Mouse (Mus musculus): ENCODE data around the gene Cep63. TPM values are rescaled to one million over a fixed set of nuclear protein-coding genes. Genes with fewer than 3 reads are reported as not detected.

Cep63 gene
- polyA plus RNA-seq, 1 experiment from 2014 or later = 44.9 TPM

DNA sequence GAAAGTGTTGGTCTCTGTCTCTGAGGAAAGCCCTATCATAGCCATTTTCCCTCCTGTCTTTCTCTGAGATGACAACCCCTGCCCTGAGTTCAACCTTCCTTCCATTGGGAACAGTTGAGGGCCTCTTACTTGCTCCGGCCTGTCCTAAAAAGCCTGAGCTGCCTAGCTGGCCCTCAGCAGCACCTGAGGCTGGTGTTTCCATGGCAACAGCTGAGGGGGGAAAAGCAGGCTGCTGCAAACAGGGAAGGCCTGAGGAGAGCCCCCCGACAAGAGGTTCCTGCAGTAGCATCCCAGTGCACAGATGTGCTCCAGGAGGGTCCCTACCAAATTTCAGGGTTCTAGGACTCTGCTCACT is 82.6 kb downstream of the Cep63 start:
- WGBS = 83% methylated on average over 2 of the region's 2 CpGs
- Histone ChIP-seq H3K9me3 (replicated peaks; ENCODE audit: control insufficient read depth, low read length) (no peaks in the 10 kb centered on the region), H3K27ac (ENCODE audit: low read length) (no peak overlapping the region), H3K36me3 (ENCODE audit: control insufficient read depth, insufficient read depth, low read length) (no peaks in the 10 kb centered on the region), H3K4me3 (replicated peaks; ENCODE audit: low read length) (no peak overlapping the region), H3K4me1 (ENCODE audit: control insufficient read depth, insufficient read depth, low read length) (no peaks in the 10 kb centered on the region), H3K27me3 (ENCODE audit: control insufficient read depth, insufficient read depth, low read length) (no peaks in the 10 kb centered on the region; the same call in 1 of the 2 replicates), H3K9ac (ENCODE audit: low read length) (no peak overlapping the region), H3K4me2 (ENCODE audit: low read depth, low read length) (no peak overlapping the region)
- ATAC-seq (ENCODE audit: insufficient read depth, low FRiP score) = 0 out of 2 replicates have a peak, but pooled peaks have one; percentile 9

DNA sequence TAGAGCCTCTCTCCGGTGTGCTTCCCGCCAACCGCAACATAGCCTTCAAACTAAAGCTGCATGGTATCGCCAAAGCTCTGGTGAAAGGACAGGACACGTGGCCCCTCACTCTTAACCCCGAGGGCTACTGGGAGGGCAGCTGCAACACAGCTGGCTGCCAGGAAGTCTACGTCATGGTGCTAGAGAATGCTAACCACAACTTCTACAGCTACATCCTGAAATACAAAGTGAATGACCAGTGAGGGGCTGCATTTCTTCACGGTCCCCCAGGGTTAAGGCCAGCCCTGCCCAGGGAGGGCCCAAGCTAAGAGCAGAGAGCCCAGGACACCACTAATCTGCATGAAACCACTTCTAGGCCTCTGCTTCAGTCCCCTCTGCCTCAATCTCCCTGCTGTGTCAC is 83.8 kb downstream of the Cep63 start:
- H3K4me3 ChIP-seq (replicated peaks; ENCODE audit: low read length) = no peak overlapping the region
- no peak overlapping the region for H3K27ac ChIP-seq (ENCODE audit: low read length)
- 65% methylated on average over 8 of the region's 8 CpGs for WGBS
- H3K4me1 ChIP-seq (ENCODE audit: control insufficient read depth, insufficient read depth, low read length) = no peaks in the 10 kb centered on the region
- no peaks in the 10 kb centered on the region for H3K27me3 ChIP-seq (ENCODE audit: control insufficient read depth, insufficient read depth, low read length)
- no peaks in the 10 kb centered on the region for H3K36me3 ChIP-seq (ENCODE audit: control insufficient read depth, insufficient read depth, low read length)
- no peaks in the 10 kb centered on the region for H3K9me3 ChIP-seq (replicated peaks; ENCODE audit: control insufficient read depth, low read length)
- H3K9ac ChIP-seq (ENCODE audit: low read length) = no peak overlapping the region
- no peak overlapping the region for H3K4me2 ChIP-seq (ENCODE audit: low read depth, low read length)
- no peak for ATAC-seq (ENCODE audit: insufficient read depth, low FRiP score)

DNA sequence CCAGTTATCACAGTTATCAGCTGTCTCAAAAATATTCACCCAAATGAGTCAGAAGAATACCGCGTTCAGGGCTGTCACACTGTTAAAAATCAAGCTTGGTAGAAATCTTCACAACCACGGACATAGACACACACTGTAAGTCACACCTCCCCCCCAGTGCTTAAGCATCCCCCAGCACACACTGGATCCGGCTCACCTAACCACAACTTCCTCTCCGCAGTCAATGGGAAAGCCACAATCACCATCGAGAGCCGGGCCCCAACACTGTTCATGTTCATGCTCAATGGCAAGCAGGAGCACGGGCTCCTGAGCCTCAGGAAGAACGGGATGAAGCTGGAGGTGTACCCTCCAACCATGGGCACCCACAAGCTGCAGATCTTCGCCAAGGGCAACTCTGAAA is 84.7 kb downstream of the Cep63 start:
- Histone ChIP-seq H3K36me3 (ENCODE audit: control insufficient read depth, insufficient read depth, low read length) (no peaks in the 10 kb centered on the region), H3K9ac (ENCODE audit: low read length) (no peak overlapping the region), H3K4me3 (replicated peaks; ENCODE audit: low read length) (no peak overlapping the region), H3K9me3 (replicated peaks; ENCODE audit: control insufficient read depth, low read length) (no peaks in the 10 kb centered on the region), H3K27me3 (ENCODE audit: control insufficient read depth, insufficient read depth, low read length) (no peaks in the 10 kb centered on the region), H3K4me1 (ENCODE audit: control insufficient read depth, insufficient read depth, low read length) (no peaks in the 10 kb centered on the region), H3K4me2 (ENCODE audit: low read depth, low read length) (no peak overlapping the region), H3K27ac (ENCODE audit: low read length) (no peak overlapping the region)
- WGBS = 80% methylated on average over 10 of the region's 10 CpGs
- no peak for ATAC-seq (ENCODE audit: insufficient read depth, low FRiP score)

DNA sequence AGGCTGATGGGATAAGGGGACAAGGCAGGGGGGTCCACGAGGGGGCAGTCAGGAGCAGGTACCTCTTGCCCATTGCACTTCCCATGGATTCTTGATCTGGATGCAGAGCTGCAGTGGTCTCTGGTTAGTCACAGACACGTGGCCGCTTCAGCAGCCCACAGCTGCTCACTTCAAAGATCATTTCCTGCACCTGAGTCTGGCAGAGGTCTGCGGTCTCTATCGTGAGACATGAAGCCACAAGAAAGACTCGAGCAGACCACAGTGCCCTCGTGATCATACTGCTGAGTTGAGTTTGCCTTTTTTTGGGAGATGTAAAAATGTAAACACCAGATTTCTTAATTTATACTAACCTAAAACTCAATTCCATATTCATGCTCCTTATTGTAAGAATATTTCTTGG is 86.6 kb downstream of the Cep63 start:
- 51% methylated on average over 7 of the region's 7 CpGs for WGBS
- no peaks in the 10 kb centered on the region for H3K27me3 ChIP-seq (ENCODE audit: control insufficient read depth, insufficient read depth, low read length)
- no peak overlapping the region for H3K9ac ChIP-seq (ENCODE audit: low read length)
- no peaks in the 10 kb centered on the region for H3K36me3 ChIP-seq (ENCODE audit: control insufficient read depth, insufficient read depth, low read length)
- no peak overlapping the region for H3K4me2 ChIP-seq (ENCODE audit: low read depth, low read length)
- no peak overlapping the region for H3K4me3 ChIP-seq (replicated peaks; ENCODE audit: low read length)
- no peak for ATAC-seq (ENCODE audit: insufficient read depth, low FRiP score)
- no peak overlapping the region for H3K27ac ChIP-seq (ENCODE audit: low read length)
- H3K4me1 ChIP-seq (ENCODE audit: control insufficient read depth, insufficient read depth, low read length) = no peaks in the 10 kb centered on the region
- no peaks in the 10 kb centered on the region for H3K9me3 ChIP-seq (replicated peaks; ENCODE audit: control insufficient read depth, low read length)

DNA sequence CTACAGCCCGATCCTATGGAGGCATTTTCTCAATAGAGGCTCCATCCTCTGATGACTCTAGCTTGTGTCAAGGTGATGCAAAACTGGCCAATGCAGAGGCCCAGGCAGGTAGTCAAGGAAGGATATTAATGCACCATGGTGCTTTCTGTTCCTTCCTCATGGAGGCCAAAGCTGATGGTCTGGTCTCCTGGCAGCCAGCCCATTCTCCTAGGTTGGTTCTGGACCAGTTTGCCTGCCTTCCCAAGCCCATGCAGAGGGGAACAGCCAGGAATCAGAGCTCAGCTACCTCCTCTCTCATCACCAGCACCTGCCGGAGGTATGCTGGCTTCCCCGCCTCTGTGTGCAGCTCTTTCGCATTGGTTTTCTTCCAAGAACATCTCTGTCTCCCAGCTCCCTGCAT is 89.4 kb downstream of the Cep63 start:
- Histone ChIP-seq H3K4me2 (ENCODE audit: low read depth, low read length) (no peak overlapping the region), H3K27ac (ENCODE audit: low read length) (no peak overlapping the region), H3K9me3 (replicated peaks; ENCODE audit: control insufficient read depth, low read length) (no peaks in the 10 kb centered on the region), H3K4me1 (ENCODE audit: control insufficient read depth, insufficient read depth, low read length) (no peaks in the 10 kb centered on the region), H3K4me3 (replicated peaks; ENCODE audit: low read length) (no peak overlapping the region), H3K27me3 (ENCODE audit: control insufficient read depth, insufficient read depth, low read length) (no peaks in the 10 kb centered on the region), H3K9ac (ENCODE audit: low read length) (no peak overlapping the region), H3K36me3 (ENCODE audit: control insufficient read depth, insufficient read depth, low read length) (no peaks in the 10 kb centered on the region)
- no peak for ATAC-seq (ENCODE audit: insufficient read depth, low FRiP score)
- 92% methylated on average over 4 of the region's 4 CpGs for WGBS

Other genes with a start within 250 kb of the Cep63 start
- 0.16 and 0.54 TPM in 2 replicates for gene Ky, start 120.8 kb downstream of the Cep63 start, polyA plus RNA-seq (2015; fragmentation: Nextera tagmentation; extraction: Ambion mirVana)
- gene Anapc13, start 238 bp downstream of the Cep63 start, polyA plus RNA-seq (2015; fragmentation: Nextera tagmentation; extraction: Ambion mirVana) = 161 and 206 TPM in 2 replicates
- 21.1 and 26.3 TPM in 2 replicates for gene Amotl2, start 90.1 kb upstream of the Cep63 start, polyA plus RNA-seq (2015; fragmentation: Nextera tagmentation; extraction: Ambion mirVana)
- gene Ryk, start 208.4 kb upstream of the Cep63 start, polyA plus RNA-seq (2015; fragmentation: Nextera tagmentation; extraction: Ambion mirVana) = 14.2 and 17.7 TPM in 2 replicates

All from stomach, embryonic 16.5 days (tissue).